Mouse (Mus musculus): ENCODE measurements at regions not wholly inside any gene's neighbourhood (a gene's known extent, or its start where the extent isn't known, plus 50 kb on each side); places are given as distances from the start of the nearest gene placed in this dataset.

DNA sequence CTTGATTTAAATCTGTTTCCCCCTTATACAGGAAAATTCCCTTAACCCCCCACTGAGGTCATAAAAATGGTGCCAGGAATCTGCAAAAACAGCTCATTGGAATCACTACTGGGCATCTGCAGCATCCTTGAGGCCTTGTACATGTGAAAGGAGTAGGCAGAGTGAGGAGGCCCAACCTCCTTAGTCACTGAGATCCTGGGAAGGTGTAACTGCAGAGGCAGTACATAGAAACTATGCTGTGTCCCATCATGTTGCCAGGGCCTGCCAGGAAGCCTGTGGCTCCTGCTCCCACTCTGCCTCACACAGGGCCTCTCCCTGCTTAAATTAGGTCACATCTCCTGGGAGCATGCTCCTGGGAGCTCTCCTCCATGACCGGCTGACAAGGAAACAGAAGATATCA is 85.7 kb upstream of the Gm9972 start:
- in situ Hi-C loops (cut with MboI, MseI): no loop called here

DNA sequence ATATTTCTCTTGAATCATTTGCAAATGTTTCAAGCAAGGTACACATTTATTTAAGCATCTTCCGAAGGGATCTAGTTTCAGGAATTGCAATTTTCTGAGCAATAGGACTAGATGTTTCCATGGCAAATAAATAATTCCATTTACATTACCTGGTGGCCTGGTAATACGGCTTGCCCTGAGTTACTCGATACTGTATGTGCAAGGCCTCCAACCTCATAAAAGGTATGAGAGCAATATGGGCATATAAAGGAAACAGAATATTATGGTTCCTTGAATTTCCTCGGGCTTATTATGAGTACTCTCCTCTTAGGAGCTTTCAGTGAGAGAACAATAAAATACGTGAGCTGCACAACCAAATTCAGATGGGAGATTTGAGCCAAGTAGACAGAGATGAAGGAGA is 81.4 kb upstream of the Gm9972 start:
- in situ Hi-C loops (cut with MboI, MseI): no loop called here

DNA sequence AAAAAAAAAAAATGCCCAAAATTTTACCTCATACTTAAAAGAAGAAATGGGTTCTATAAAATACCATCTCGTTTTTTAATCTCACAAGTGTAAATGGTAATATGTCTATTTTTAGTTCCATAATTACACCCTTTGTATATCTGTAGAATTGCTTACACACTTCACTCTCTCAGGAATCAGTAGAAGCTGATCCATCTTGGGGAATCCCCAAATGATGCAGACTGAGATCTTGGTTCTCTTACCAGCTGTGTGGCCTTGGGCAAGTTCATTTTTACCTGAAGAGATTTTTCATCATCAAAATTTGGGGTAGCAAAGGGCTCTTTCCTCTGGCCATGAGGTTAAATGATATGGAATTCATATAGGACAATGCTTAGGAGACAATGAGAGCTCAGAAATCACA is 69.8 kb upstream of the Gm9972 start:
- in situ Hi-C loops (cut with MboI, MseI): no loop called here

DNA sequence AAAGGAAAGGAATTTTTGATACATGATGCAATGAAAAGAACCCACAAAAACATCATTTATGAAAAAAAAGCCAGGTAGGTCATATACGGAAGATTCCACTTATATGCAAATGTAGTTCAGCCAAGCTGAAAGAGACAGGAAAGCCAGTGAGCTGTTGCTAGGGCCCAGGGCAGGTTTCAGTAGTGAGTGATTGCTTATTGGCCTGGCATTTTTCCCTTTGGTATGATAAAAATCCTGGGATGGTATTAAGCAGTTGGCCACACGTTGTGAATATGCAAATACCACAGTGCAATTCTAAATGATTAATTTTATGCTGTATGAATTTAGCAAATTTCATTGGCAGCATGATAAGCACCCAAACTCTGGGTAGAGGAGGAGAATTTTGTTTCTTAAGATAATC is 57.3 kb upstream of the Gm9972 start:
- in situ Hi-C loops (cut with MboI, MseI): no loop called here

Measured in T-helper 2 cell (primary cell).